Mouse (Mus musculus): ENCODE measurements around the gene 1700034J05Rik. TPM values are rescaled to one million over a fixed set of nuclear protein-coding genes. Genes with fewer than 3 reads are reported as not detected.

The 1700034J05Rik gene
- polyA plus RNA-seq, 1 experiment from 2014 or later, result not detected

GRCm38 (mm10) chr6:146960956-146961355 lies 6.7 kb upstream of the 1700034J05Rik start:
- H3K9me3 ChIP-seq, result no peaks in the 10 kb centered on the region
- ATAC-seq (ENCODE audit: low read depth), result no peak
- no peak overlapping the region for H3K4me2 ChIP-seq
- WGBS, result 86% methylated on average over 5 of the region's 5 CpGs
- H3K4me1 ChIP-seq (replicated peaks), result no peaks in the 10 kb centered on the region
- no peaks in the 10 kb centered on the region for H3K27me3 ChIP-seq
- no peak overlapping the region for H3K27ac ChIP-seq (replicated peaks)
- no peak overlapping the region for H3K4me3 ChIP-seq
- no peaks in the 10 kb centered on the region for H3K36me3 ChIP-seq
- no peak overlapping the region for H3K9ac ChIP-seq

GRCm38 (mm10) chr6:146959908-146960680 lies 5.9 kb upstream of the 1700034J05Rik start:
- Histone ChIP-seq H3K9ac (no peak overlapping the region), H3K4me1 (replicated peaks) (no peaks in the 10 kb centered on the region), H3K9me3 (no peaks in the 10 kb centered on the region), H3K4me3 (no peak overlapping the region), H3K27me3 (no peaks in the 10 kb centered on the region), H3K4me2 (no peak overlapping the region), H3K36me3 (no peaks in the 10 kb centered on the region), H3K27ac (replicated peaks) (no peak overlapping the region)
- no peak for ATAC-seq (ENCODE audit: low read depth)
- WGBS, result 80% methylated on average over 9 of the region's 9 CpGs

- 71% methylated on average over 1 of the region's 1 CpGs for WGBS
- no peak overlapping the region for H3K9ac ChIP-seq
- ATAC-seq (ENCODE audit: low read depth), result no peak
These were observed 4.5 kb upstream of the 1700034J05Rik start for GRCm38 (mm10) chr6:146958694-146959093.

GRCm38 (mm10) chr6:146956961-146957360 lies 2.7 kb upstream of the 1700034J05Rik start:
- H3K9me3 ChIP-seq, result no peaks in the 10 kb centered on the region
- no peak overlapping the region for H3K4me2 ChIP-seq
- no peak overlapping the region for H3K27ac ChIP-seq (replicated peaks)
- no peak overlapping the region for H3K4me3 ChIP-seq
- H3K4me1 ChIP-seq (replicated peaks), result no peaks in the 10 kb centered on the region
- H3K36me3 ChIP-seq, result no peaks in the 10 kb centered on the region
- ATAC-seq (ENCODE audit: low read depth), result no peak
- no peak overlapping the region for H3K9ac ChIP-seq
- H3K27me3 ChIP-seq, result no peaks in the 10 kb centered on the region
- WGBS, result 89% methylated on average over 1 of the region's 1 CpGs

More at GRCm38 (mm10) chr6:146958694-146959093, 4.5 kb upstream of the 1700034J05Rik start:
- Histone ChIP-seq H3K4me1 (replicated peaks) (no peaks in the 10 kb centered on the region), H3K27me3 (no peaks in the 10 kb centered on the region), H3K4me3 (no peak overlapping the region), H3K36me3 (no peaks in the 10 kb centered on the region), H3K27ac (replicated peaks) (no peak overlapping the region), H3K4me2 (no peak overlapping the region), H3K9me3 (no peaks in the 10 kb centered on the region)

- Histone ChIP-seq H3K4me2 (no peak overlapping the region), H3K27me3 (no peaks in the 10 kb centered on the region), H3K9ac (no peak overlapping the region), H3K27ac (replicated peaks) (no peak overlapping the region), H3K4me3 (no peak overlapping the region), H3K36me3 (no peaks in the 10 kb centered on the region), H3K9me3 (no peaks in the 10 kb centered on the region), H3K4me1 (replicated peaks) (no peaks in the 10 kb centered on the region)
- 0 out of 2 replicates have a peak, but pooled peaks have one; percentile 23 for ATAC-seq (ENCODE audit: low read depth)
- 38% methylated on average over 12 of the region's 12 CpGs for WGBS
These were observed 1.7 kb upstream of the 1700034J05Rik start for GRCm38 (mm10) chr6:146955896-146956295.

- no peaks in the 10 kb centered on the region for H3K4me1 ChIP-seq (replicated peaks)
- H3K9me3 ChIP-seq, result no peaks in the 10 kb centered on the region
- no peaks in the 10 kb centered on the region for H3K36me3 ChIP-seq
- no peak overlapping the region for H3K4me3 ChIP-seq
- no peak overlapping the region for H3K27ac ChIP-seq (replicated peaks)
- H3K9ac ChIP-seq, result no peak overlapping the region
- WGBS, result 82% methylated on average over 1 of the region's 1 CpGs
- H3K27me3 ChIP-seq, result no peaks in the 10 kb centered on the region
- no peak overlapping the region for H3K4me2 ChIP-seq
- ATAC-seq (ENCODE audit: low read depth), result no peak
These were observed 1.3 kb upstream of the 1700034J05Rik start for GRCm38 (mm10) chr6:146955475-146955874.

GRCm38 (mm10) chr6:146950454-146950832 lies 3.8 kb downstream of the 1700034J05Rik start:
- Histone ChIP-seq H3K4me3 (no peak overlapping the region), H3K9me3 (no peaks in the 10 kb centered on the region), H3K4me1 (replicated peaks) (no peaks in the 10 kb centered on the region), H3K27me3 (no peaks in the 10 kb centered on the region), H3K9ac (no peak overlapping the region), H3K4me2 (no peak overlapping the region), H3K36me3 (no peaks in the 10 kb centered on the region), H3K27ac (replicated peaks) (no peak overlapping the region)
- 39% methylated on average over 1 of the region's 1 CpGs for WGBS
- ATAC-seq (ENCODE audit: low read depth), result no peak

- no peak for ATAC-seq (ENCODE audit: low read depth)
- Histone ChIP-seq H3K36me3 (no peaks in the 10 kb centered on the region), H3K4me3 (no peak overlapping the region), H3K4me1 (replicated peaks) (no peaks in the 10 kb centered on the region), H3K9me3 (no peaks in the 10 kb centered on the region), H3K4me2 (no peak overlapping the region), H3K27ac (replicated peaks) (no peak overlapping the region), H3K9ac (no peak overlapping the region), H3K27me3 (no peaks in the 10 kb centered on the region)
- WGBS, result 69% methylated on average over 10 of the region's 10 CpGs
These were observed 4.4 kb downstream of the 1700034J05Rik start for GRCm38 (mm10) chr6:146949682-146950453.

GRCm38 (mm10) chr6:146947186-146947585 lies 7.0 kb downstream of the 1700034J05Rik start:
- H3K9me3 ChIP-seq, result no peaks in the 10 kb centered on the region
- H3K27me3 ChIP-seq, result no peaks in the 10 kb centered on the region
- H3K36me3 ChIP-seq, result no peaks in the 10 kb centered on the region
- H3K4me1 ChIP-seq (replicated peaks), result no peaks in the 10 kb centered on the region
- H3K9ac ChIP-seq, result no peak overlapping the region
- ATAC-seq (ENCODE audit: low read depth), result no peak
- no peak overlapping the region for H3K27ac ChIP-seq (replicated peaks)
- no peak overlapping the region for H3K4me3 ChIP-seq
- 82% methylated on average over 4 of the region's 4 CpGs for WGBS
- no peak overlapping the region for H3K4me2 ChIP-seq

- WGBS, result 64% methylated on average over 6 of the region's 6 CpGs
- Histone ChIP-seq H3K27ac (replicated peaks) (no peak overlapping the region), H3K4me3 (no peak overlapping the region), H3K9me3 (no peaks in the 10 kb centered on the region), H3K9ac (no peak overlapping the region), H3K27me3 (no peaks in the 10 kb centered on the region), H3K4me2 (no peak overlapping the region), H3K4me1 (replicated peaks) (no peaks in the 10 kb centered on the region), H3K36me3 (no peaks in the 10 kb centered on the region)
- ATAC-seq (ENCODE audit: low read depth), result no peak
These were observed 7.7 kb downstream of the 1700034J05Rik start for GRCm38 (mm10) chr6:146946327-146947029.

GRCm38 (mm10) chr6:146944830-146945229 lies 9.4 kb downstream of the 1700034J05Rik start:
- H3K27ac ChIP-seq (replicated peaks), result no peak overlapping the region
- H3K27me3 ChIP-seq, result no peaks in the 10 kb centered on the region
- H3K4me3 ChIP-seq, result no peak overlapping the region
- no peaks in the 10 kb centered on the region for H3K36me3 ChIP-seq
- no peaks in the 10 kb centered on the region for H3K9me3 ChIP-seq
- no peak overlapping the region for H3K9ac ChIP-seq
- WGBS, result 74% methylated on average over 4 of the region's 4 CpGs
- H3K4me1 ChIP-seq (replicated peaks), result no peaks in the 10 kb centered on the region
- ATAC-seq (ENCODE audit: low read depth), result no peak
- no peak overlapping the region for H3K4me2 ChIP-seq

- Histone ChIP-seq H3K36me3 (no peaks in the 10 kb centered on the region), H3K4me2 (no peak overlapping the region), H3K27ac (replicated peaks) (no peak overlapping the region), H3K9ac (no peak overlapping the region), H3K9me3 (no peaks in the 10 kb centered on the region), H3K4me3 (no peak overlapping the region), H3K27me3 (no peaks in the 10 kb centered on the region), H3K4me1 (replicated peaks) (no peaks in the 10 kb centered on the region)
- no peak for ATAC-seq (ENCODE audit: low read depth)
These were observed 10.2 kb downstream of the 1700034J05Rik start for GRCm38 (mm10) chr6:146944009-146944408.

Data from neural tube, embryonic 13.5 days (tissue).